Mouse (Mus musculus) brain, embryonic 14.5 days (tissue): Measurements from ENCODE around the gene Man2a1. TPM values are rescaled to one million over a fixed set of nuclear protein-coding genes. Genes with fewer than 3 reads are reported as not detected.
A peak's percentile ranks its signal among the peaks of the same experiment; 100 is the strongest.

Experiments
- DNase-seq: peaks from one replicate; pipeline ENCODE4 v3.0.0-alpha.2; 2011; ENCODE audit warnings: low read depth
- CTCF ChIP-seq: fragments of 200-500 bp; IDR thresholded peaks from 2 replicates; pipeline ENCODE4 v1.5.1; 2012; ENCODE audit warnings: inconsistent platforms, mild to moderate bottlenecking, moderate library complexity, borderline replicate concordance; ENCODE audit not compliant: insufficient read depth, insufficient read length; ENCODE audit errors: extremely low read depth
- POLR2A ChIP-seq: fragments of 200-500 bp; IDR thresholded peaks from 2 replicates; pipeline ENCODE4 v1.6.1; 2012; ENCODE audit warnings: mild to moderate bottlenecking, inconsistent platforms, borderline replicate concordance; ENCODE audit not compliant: poor library complexity, insufficient read depth, insufficient read length, severe bottlenecking; ENCODE audit errors: extremely low read depth
- polyA plus RNA-seq: library from polyadenylated mRNA; depleted of rRNA; stranded (reverse); fragments of >200 nt; gene quantifications from 2 replicates; pipeline ENCODE4 v1.2.3, GENCODE M21; 2012

Man2a1 gene
- polyA plus RNA-seq, 1 experiment: 16.6 TPM

DNA sequence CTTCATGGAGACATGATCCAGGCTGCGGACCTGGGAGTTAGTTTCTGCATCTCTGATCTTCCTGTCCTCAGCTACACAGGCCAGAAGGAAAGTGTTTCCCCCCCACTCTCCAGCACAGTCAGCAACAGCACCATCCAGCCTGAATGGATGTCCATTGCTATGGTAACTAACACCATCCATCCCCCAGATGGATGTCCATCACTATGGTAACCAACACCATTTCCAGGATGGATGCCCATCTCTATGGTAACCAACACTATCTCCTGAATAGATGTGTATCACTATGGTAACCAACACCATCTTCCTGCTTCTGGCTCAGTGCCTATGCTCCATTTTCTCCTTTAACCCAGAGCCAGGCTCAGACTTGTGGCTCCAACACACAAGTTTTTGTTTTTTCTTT, 169.7 kb downstream of the Man2a1 start:
- DNase-seq: peak; percentile 88
- TF ChIP-seq POLR2A (no peak), CTCF (no peak)

DNA sequence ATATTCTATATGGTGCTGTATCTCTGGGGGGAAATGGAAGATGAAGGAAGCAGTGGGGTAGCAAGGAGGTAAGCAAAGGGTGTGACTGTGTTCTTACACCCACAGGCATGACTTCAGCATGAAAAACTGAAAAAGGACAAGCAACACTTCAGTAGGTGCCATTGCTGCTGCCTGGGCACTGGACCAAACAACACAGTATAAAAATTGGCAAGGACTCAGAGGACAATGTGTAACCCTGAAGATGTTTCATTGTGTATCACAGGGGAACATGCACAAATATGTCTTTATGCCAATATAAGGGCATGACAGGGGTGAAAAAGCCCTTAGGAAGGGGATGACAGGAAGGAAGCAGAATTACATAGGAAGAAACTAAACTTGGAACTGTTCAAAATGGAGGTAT, 172.1 kb downstream of the Man2a1 start:
- TF ChIP-seq POLR2A (no peak), CTCF (no peak)

DNA sequence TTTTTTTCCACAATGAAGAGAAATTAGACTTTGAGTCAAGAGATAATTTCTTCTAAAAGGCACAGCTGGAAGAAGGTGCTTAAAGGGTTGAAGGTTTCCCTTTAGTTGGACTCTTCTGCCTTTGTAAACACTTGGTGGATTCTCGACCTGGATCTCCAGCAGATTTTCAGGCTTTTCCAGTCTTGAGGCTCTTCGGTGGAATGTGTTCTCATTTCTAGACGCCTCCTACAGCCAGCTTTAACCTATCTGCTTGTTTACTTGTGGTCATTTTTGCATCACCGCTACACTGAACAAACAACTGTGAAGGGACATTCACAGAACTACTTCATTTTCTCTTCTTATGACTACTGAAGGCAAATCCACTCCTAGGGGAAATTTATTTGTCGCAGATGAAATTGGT, 173.7 kb downstream of the Man2a1 start:
- TF ChIP-seq CTCF: no peak
- no peak for TF ChIP-seq POLR2A
- no peak for DNase-seq

More for the DNA sequence above, 172.1 kb downstream of the Man2a1 start:
- DNase-seq: no peak

DNA sequence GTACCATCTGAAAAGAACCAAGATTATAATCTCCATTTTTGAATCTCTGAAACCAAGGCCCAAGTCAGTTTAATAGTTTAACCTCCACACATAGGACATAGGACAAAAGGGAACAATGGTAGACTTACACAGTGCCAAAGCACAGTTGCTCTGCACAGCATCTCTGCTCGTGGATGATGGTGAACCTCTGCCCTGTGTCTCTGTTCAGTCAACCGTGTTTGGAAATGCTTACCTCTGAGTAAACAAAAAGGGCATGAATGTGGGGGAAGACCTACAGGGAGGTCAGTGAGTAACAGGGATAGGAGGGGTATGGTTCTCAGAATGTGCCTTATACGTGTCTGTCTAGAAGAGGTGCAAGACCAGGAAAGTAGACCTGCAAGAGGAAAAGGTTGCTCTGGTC, 177.8 kb downstream of the Man2a1 start:
- TF ChIP-seq POLR2A (no peak), CTCF (no peak)
- no peak for DNase-seq

DNA sequence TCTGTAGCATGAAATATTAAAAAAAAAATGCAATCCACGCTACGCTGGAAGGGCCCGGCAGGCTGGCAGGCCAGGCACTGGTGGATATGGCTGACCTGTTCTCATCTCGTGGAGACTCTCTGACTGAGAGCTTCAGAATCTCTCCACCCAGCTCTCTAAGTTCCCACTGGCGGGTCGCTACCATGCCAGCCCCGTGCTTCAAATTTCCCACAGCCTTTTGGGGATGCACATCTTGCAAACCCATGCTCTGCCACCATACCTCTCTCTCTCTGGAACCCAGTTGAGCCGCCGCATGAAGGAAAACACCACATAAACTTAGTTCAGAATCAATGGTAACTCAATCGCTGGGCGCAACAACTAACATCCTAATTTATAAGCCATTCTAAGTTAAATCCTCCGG, 178.2 kb downstream of the Man2a1 start:
- TF ChIP-seq POLR2A (no peak), CTCF (no peak)
- DNase-seq: no peak

DNA sequence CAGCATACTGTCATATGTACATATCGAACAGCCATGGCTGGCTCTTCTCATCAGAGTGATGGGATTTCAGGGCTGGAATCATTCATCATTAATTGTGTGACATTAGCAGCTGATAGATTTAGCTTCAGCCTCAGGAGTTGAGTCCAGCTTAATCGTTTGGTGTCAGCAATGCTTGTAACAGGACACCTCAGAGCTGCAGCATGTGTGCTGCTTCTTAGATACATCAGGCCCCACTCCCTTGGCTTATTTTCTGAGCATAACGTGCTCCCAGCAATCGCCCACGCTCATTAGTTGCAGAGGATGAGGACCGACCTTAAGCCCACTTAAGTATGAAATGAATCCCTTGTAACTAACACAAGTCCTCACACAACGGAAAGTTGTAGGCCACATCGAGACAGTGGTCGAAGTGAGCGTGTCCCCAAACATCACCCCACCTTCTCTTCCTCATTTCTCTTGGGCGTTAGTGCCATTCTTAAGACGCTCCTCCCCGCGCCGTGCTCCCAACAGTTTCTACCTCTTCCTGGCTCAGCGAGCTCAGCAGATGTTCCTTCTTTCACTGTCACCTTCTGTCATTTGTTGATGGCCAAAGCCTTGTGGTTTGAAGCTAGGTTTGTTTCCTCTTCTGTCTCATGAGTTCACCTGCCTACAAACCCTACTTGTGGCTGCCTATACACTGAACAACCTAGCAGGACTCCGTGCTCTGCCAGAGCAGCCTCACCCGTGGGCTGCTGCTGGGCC, 180.4 kb downstream of the Man2a1 start:
- no peak for DNase-seq
- TF ChIP-seq CTCF (no peak), POLR2A (no peak)

DNA sequence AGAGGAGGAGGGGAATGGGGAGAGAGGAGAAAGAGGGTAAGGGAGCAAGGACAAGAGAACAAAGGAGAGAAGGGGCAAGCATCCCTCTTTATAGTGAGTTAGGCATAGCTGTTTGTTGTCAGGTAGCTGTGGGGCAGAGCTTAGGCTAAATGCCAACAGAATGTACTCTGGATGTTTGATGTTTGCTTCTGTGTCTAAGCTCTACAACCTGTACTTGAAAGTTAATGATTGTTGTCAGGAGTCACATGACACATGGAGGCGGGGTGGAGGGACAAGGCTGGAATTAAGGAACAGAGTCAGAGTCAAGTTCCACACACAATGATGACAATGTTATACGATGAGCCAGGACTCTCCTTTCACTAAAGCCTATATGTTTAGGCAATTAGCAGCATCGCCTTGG, 181.8 kb downstream of the Man2a1 start:
- TF ChIP-seq POLR2A (no peak), CTCF (no peak)
- no peak for DNase-seq

DNA sequence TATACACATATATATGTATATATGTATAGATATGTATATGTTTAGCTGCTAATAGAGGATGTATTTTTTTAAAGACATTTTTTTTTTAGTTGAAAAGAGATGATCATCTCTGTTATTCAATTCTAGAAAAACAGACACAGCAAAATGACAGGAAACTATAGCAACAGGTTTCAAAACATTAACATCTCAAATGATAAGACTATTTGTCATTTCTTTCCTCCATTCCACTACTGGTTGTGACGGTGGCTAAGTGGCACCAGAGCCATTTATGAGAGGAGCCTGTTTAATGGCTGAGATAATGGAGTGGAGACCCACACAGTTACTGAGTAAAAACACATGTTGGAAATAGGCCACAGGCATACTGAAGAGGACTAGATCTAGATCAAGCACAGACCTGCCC, 185.4 kb downstream of the Man2a1 start:
- TF ChIP-seq CTCF (no peak), POLR2A (no peak)
- DNase-seq: peak; percentile 18

DNA sequence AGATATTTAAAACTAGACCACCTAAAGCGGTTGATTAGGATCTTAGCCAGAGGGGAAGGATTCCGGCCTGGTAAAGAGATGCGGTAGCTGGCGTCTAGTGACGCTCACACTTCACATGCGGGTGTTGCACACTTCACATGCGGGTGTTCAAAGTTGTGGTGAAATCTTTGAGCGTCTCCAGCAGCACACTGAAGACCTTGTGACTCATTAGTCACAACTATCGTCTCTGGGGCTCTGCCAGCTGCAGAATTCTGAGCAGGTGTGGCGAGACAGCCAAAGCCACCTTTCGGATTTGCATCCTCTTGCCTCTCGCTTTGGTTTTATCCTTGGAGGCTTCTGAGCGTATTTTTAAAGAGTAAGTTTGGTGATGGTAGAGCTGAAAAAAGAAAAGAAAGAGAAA, 187.8 kb downstream of the Man2a1 start:
- no peak for DNase-seq
- TF ChIP-seq POLR2A (no peak), CTCF (no peak)

DNA sequence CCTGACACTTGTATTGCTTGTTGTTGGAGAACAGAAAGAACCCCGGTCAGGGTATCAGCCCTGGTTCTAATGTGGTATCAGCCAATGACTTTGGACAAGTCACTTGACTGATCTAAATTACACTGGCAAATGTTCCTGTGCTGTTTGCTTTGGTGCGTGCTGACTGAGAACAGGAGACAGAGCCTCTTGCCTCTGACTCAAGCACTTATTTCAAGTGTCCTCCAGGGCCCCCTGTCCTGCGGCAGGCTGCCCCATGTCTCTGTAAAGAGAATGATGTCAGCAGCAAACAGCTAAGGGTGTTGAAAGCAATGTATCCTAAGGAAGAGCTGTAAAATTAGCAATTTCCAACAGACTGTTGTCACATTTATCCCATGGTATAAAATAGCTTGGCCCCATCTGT, 188.6 kb downstream of the Man2a1 start:
- no peak for TF ChIP-seq CTCF
- no peak for TF ChIP-seq POLR2A
- DNase-seq: no peak

DNA sequence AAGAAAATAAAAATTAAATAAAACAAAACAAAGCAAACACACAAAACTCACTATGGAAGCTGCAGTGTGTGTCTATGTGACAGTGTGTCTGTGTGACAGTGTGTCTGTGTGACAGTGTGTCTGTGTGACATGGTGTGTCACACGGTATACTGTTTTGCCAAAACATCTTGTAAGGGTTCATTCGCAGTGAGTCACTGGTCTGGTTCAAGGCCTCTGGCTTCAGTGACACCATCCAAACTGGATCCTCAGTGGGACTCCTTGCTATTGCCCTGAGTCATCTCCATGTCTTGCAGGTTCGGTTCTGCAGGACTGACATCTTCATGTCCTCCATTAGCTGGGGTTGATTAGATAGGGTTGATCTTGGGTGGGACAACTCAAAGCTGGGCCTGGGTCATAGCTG, 191.5 kb downstream of the Man2a1 start:
- DNase-seq: no peak
- no peak for TF ChIP-seq CTCF
- no peak for TF ChIP-seq POLR2A

DNA sequence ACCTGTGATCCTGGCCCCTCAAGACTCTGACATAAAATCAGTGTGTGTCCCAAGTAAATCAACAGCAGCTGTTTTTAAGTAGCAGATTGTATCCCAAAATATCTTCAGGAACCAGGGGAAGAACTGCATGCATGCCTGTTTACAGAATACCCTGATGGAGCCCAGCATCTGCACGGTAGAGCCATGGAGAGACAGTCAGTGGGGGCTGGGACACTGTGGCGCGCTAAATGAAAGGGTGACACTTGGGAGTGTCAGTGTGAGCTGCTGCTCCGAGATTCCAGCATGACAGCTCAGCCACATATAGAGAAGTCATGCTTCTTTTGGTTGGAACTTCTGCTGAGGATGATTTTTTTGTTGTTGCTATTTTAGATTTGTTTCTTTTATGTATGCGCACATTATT, 192.1 kb downstream of the Man2a1 start:
- TF ChIP-seq CTCF (no peak), POLR2A (no peak)

DNA sequence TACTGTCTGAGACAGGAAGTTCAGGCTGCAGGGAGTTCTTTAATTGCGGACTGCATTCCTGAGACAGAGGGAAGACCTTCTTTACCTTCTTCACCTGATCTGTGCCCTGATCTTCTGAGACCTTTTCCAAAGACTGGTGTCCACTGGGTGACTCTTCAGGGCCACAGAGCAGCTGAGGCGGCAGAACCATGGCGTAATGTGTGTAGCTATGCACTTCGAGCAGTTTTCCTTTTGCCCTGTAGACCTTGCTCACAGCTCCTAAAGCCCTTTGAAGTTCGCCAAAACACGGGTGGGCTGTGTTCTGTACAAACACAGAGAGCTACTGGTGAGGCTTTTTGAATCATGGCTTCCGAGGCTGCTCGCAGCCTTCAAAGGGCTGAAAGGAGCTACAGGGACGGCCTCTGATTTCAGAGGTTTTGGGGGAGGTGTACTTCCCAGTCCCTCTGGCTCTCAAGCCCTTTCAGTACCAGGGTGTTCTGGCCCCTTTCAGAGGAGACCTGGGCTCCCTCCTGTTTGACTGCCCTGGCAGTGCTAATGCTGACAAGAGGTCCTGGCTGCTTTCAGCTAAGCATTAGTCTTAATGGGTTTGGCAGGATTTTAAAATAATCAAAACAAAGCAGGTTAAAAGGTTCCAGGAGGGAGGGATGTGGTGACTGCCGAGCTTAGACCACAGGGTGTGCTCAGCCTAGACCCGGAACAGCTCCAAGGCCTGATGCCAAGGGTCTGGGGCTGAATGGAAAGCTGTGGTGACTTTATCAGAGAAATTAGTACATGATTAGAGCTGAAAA, 201.8 kb downstream of the Man2a1 start:
- peak; percentile 66 for DNase-seq
- TF ChIP-seq POLR2A (no peak), CTCF (no peak)

More for the DNA sequence above, 192.1 kb downstream of the Man2a1 start:
- no peak for DNase-seq
